Mouse (Mus musculus) skeletal muscle tissue, postnatal 0 days (tissue): ENCODE measurements around the gene Ckb. TPM values are rescaled to one million over a fixed set of nuclear protein-coding genes. Genes with fewer than 3 reads are reported as not detected.

Experiments
- polyA plus RNA-seq: library from polyadenylated mRNA; unstranded; fragments of >200 nt; fragmentation: Nextera tagmentation; extraction: Ambion mirVana; gene quantifications from 2 replicates; pipeline ENCODE4 v1.2.1, GENCODE M21; 2015

The Ckb gene
- polyA plus RNA-seq: 59.5 and 79.0 TPM in 2 replicates

DNA sequence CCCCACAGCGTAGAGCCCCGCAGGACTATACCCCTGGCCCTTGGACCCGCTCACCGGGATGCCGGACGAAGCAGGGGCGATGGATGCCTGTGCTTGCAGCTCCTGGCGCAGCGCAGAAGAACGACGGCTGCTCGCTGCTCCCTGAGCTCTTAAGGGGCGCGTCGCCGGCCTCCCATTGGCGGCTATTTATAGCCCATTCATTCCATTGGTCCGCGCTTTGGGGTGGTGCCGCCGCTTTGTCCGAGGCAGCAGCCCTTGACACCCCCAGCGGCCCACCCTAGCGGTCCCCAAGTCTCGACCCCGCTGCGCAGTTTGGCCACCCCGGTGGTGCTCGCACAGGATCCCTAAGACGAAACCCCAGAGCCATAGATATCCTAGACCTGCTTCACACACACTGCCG is at the start of gene Ckb:
TSS of gene Ckb (minus strand) at position 163 of the 400 bp plus-strand sequence.

GRCm38 (mm10) chr12:111713004-111713651 is 41.0 kb upstream of the Ckb start, which contains the start of the genes Bag5 and Apopt1:
Bag5 (minus strand) TSS chr12:111713257.
Apopt1 (plus strand) TSS chr12:111713261.

GRCm38 (mm10) chr12:111677882-111678669 is 5.9 kb upstream of the Ckb start, which contains the start of gene Trmt61a:
Trmt61a (plus strand) TSS chr12:111678105.

Other genes with a start within 250 kb of the Ckb start
- gene Tnfaip2, start 229.9 kb downstream of the Ckb start, polyA plus RNA-seq: 2.5 and 3.8 TPM in 2 replicates
- gene Gm266, start 186.5 kb downstream of the Ckb start, polyA plus RNA-seq: 7.4 and 10.3 TPM in 2 replicates
- gene Eif5, start 134.3 kb downstream of the Ckb start, polyA plus RNA-seq: 326 and 331 TPM in 2 replicates
- gene Mark3, start 97.8 kb downstream of the Ckb start, polyA plus RNA-seq: 16.9 and 20.4 TPM in 2 replicates
- 4.3 and 4.4 TPM in 2 replicates for gene Trmt61a, start 5.8 kb upstream of the Ckb start, polyA plus RNA-seq
- 33.8 and 34.6 TPM in 2 replicates for gene Bag5, start 40.9 kb upstream of the Ckb start, polyA plus RNA-seq
- gene Apopt1, start 40.9 kb upstream of the Ckb start, polyA plus RNA-seq: 50.6 and 57.2 TPM in 2 replicates
- gene Klc1, start 86.5 kb upstream of the Ckb start, polyA plus RNA-seq: 63.9 and 69.2 TPM in 2 replicates
- gene Xrcc3, start 141.5 kb upstream of the Ckb start, polyA plus RNA-seq: 2.4 and 3.7 TPM in 2 replicates
- 65.0 and 81.3 TPM in 2 replicates for gene Zfyve21, start 141.8 kb upstream of the Ckb start, polyA plus RNA-seq
- gene Ppp1r13b, start 235.8 kb upstream of the Ckb start, polyA plus RNA-seq: 4.9 and 6.2 TPM in 2 replicates